Mouse (Mus musculus): ENCODE results near the gene Olfr402.
"Not testable (repeated sequence)": the region's sequence is repeated elsewhere in the genome, so short reads cannot be mapped to it uniquely, and the experiment has no call there.

The Olfr402 gene

GRCm38 (mm10) chr11:74153229-74153628 is at the start of gene Olfr402:
TSS of gene Olfr402 (plus strand) at chr11:74153529.
- no peak within 1 kb of the TSS for H3K4me3 ChIP-seq (replicated peaks; ENCODE audit: low read length)
- peaks cover 62% of the 10 kb centered on the region for H3K9me3 ChIP-seq (ENCODE audit: low read length)
- TF ChIP-seq POU5F1 (IDR thresholded peaks at IDR 0.05; ENCODE audit: borderline replicate concordance, low read length) (no peak), CTCF (conservative IDR thresholded peaks at IDR 0.05; ENCODE audit: low read length) (no peak), NANOG (IDR thresholded peaks at IDR 0.05; ENCODE audit: borderline replicate concordance, low read length) (no peak)
- H3K36me3 ChIP-seq (ENCODE audit: insufficient read depth, low read length): no peaks in the 10 kb centered on the region
- no peaks in the 10 kb centered on the region for H3K27me3 ChIP-seq (ENCODE audit: insufficient read depth, low read length)
- no peaks in the 10 kb centered on the region for H3K4me1 ChIP-seq (replicated peaks; ENCODE audit: low read depth, low read length)

- no peaks in the 10 kb centered on the region for H3K36me3 ChIP-seq (ENCODE audit: insufficient read depth, low read length)
- TF ChIP-seq NANOG (IDR thresholded peaks at IDR 0.05; ENCODE audit: borderline replicate concordance, low read length): no peak
- no peak for TF ChIP-seq POU5F1 (IDR thresholded peaks at IDR 0.05; ENCODE audit: borderline replicate concordance, low read length)
- TF ChIP-seq CTCF (conservative IDR thresholded peaks at IDR 0.05; ENCODE audit: low read length): no peak
Observed at GRCm38 (mm10) chr11:74105066-74105465, 48.3 kb upstream of the Olfr402 start.

GRCm38 (mm10) chr11:74113412-74113811 is 39.9 kb upstream of the Olfr402 start, which contains the start of gene Olfr401:
TSS of gene Olfr401 (plus strand) at chr11:74113712.
- Histone ChIP-seq H3K36me3 (ENCODE audit: insufficient read depth, low read length) (no peaks in the 10 kb centered on the region), H3K4me3 (replicated peaks; ENCODE audit: low read length) (no peak within 1 kb of the TSS), H3K27me3 (ENCODE audit: insufficient read depth, low read length) (no peaks in the 10 kb centered on the region), H3K4me1 (replicated peaks; ENCODE audit: low read depth, low read length) (no peaks in the 10 kb centered on the region), H3K9me3 (ENCODE audit: low read length) (peaks cover 84% of the 10 kb centered on the region)
- TF ChIP-seq POU5F1 (IDR thresholded peaks at IDR 0.05; ENCODE audit: borderline replicate concordance, low read length): no peak
- no peak for TF ChIP-seq NANOG (IDR thresholded peaks at IDR 0.05; ENCODE audit: borderline replicate concordance, low read length)
- TF ChIP-seq CTCF (conservative IDR thresholded peaks at IDR 0.05; ENCODE audit: low read length): no peak

More at GRCm38 (mm10) chr11:74105066-74105465, 48.3 kb upstream of the Olfr402 start:
- no peaks in the 10 kb centered on the region for H3K4me1 ChIP-seq (replicated peaks; ENCODE audit: low read depth, low read length)
- peaks cover 48% of the 10 kb centered on the region for H3K9me3 ChIP-seq (ENCODE audit: low read length)
- H3K4me3 ChIP-seq (replicated peaks; ENCODE audit: low read length): no peak overlapping the region
- H3K27me3 ChIP-seq (ENCODE audit: insufficient read depth, low read length): no peaks in the 10 kb centered on the region

- TF ChIP-seq NANOG (IDR thresholded peaks at IDR 0.05; ENCODE audit: borderline replicate concordance, low read length): peak; percentile 12; the same call in 1 of the 2 replicates
- H3K27me3 ChIP-seq (ENCODE audit: insufficient read depth, low read length); H3K36me3 ChIP-seq (ENCODE audit: insufficient read depth, low read length); H3K4me1 ChIP-seq (replicated peaks; ENCODE audit: low read depth, low read length); H3K4me3 ChIP-seq (replicated peaks; ENCODE audit: low read length): not testable (repeated sequence)
- peaks cover 92% of the 10 kb centered on the region for H3K9me3 ChIP-seq (ENCODE audit: low read length)
Observed at GRCm38 (mm10) chr11:74140001-74140400, 13.3 kb upstream of the Olfr402 start.

GRCm38 (mm10) chr11:74145866-74146265 is 7.5 kb upstream of the Olfr402 start:
- Histone ChIP-seq H3K36me3 (ENCODE audit: insufficient read depth, low read length) (no peaks in the 10 kb centered on the region), H3K4me1 (replicated peaks; ENCODE audit: low read depth, low read length) (no peaks in the 10 kb centered on the region), H3K4me3 (replicated peaks; ENCODE audit: low read length) (no peak overlapping the region), H3K27me3 (ENCODE audit: insufficient read depth, low read length) (no peaks in the 10 kb centered on the region), H3K9me3 (ENCODE audit: low read length) (peaks cover 97% of the 10 kb centered on the region)
- no peak for TF ChIP-seq POU5F1 (IDR thresholded peaks at IDR 0.05; ENCODE audit: borderline replicate concordance, low read length)
- no peak for TF ChIP-seq NANOG (IDR thresholded peaks at IDR 0.05; ENCODE audit: borderline replicate concordance, low read length)
- TF ChIP-seq CTCF (conservative IDR thresholded peaks at IDR 0.05; ENCODE audit: low read length): no peak

- H3K36me3 ChIP-seq (ENCODE audit: insufficient read depth, low read length): no peaks in the 10 kb centered on the region
- no peaks in the 10 kb centered on the region for H3K27me3 ChIP-seq (ENCODE audit: insufficient read depth, low read length)
- no peak for TF ChIP-seq NANOG (IDR thresholded peaks at IDR 0.05; ENCODE audit: borderline replicate concordance, low read length)
- TF ChIP-seq CTCF (conservative IDR thresholded peaks at IDR 0.05; ENCODE audit: low read length): no peak
- no peak for TF ChIP-seq POU5F1 (IDR thresholded peaks at IDR 0.05; ENCODE audit: borderline replicate concordance, low read length)
- no peak overlapping the region for H3K4me3 ChIP-seq (replicated peaks; ENCODE audit: low read length)
- H3K4me1 ChIP-seq (replicated peaks; ENCODE audit: low read depth, low read length): no peaks in the 10 kb centered on the region
- H3K9me3 ChIP-seq (ENCODE audit: low read length): peaks cover 51% of the 10 kb centered on the region
Observed at GRCm38 (mm10) chr11:74168771-74169170, 15.4 kb downstream of the Olfr402 start.

GRCm38 (mm10) chr11:74183168-74183567 is 29.8 kb downstream of the Olfr402 start:
- H3K9me3 ChIP-seq (ENCODE audit: low read length): peaks cover 52% of the 10 kb centered on the region
- TF ChIP-seq NANOG (IDR thresholded peaks at IDR 0.05; ENCODE audit: borderline replicate concordance, low read length): no peak
- TF ChIP-seq POU5F1 (IDR thresholded peaks at IDR 0.05; ENCODE audit: borderline replicate concordance, low read length): no peak
- no peaks in the 10 kb centered on the region for H3K36me3 ChIP-seq (ENCODE audit: insufficient read depth, low read length)
- H3K27me3 ChIP-seq (ENCODE audit: insufficient read depth, low read length): no peaks in the 10 kb centered on the region
- H3K4me3 ChIP-seq (replicated peaks; ENCODE audit: low read length): no peak overlapping the region
- H3K4me1 ChIP-seq (replicated peaks; ENCODE audit: low read depth, low read length): no peaks in the 10 kb centered on the region

GRCm38 (mm10) chr11:74183745-74184144 is 30.4 kb downstream of the Olfr402 start:
- H3K9me3 ChIP-seq (ENCODE audit: low read length): peaks cover 51% of the 10 kb centered on the region

GRCm38 (mm10) chr11:74185949-74186348 is 32.6 kb downstream of the Olfr402 start, which contains the start of gene Olfr403:
TSS of gene Olfr403 (plus strand) at chr11:74186249.
- TF ChIP-seq CTCF (conservative IDR thresholded peaks at IDR 0.05; ENCODE audit: low read length): no peak
- TF ChIP-seq POU5F1 (IDR thresholded peaks at IDR 0.05; ENCODE audit: borderline replicate concordance, low read length): no peak
- TF ChIP-seq NANOG (IDR thresholded peaks at IDR 0.05; ENCODE audit: borderline replicate concordance, low read length): no peak
- H3K9me3 ChIP-seq (ENCODE audit: low read length): peaks cover 49% of the 10 kb centered on the region
- no peak within 1 kb of the TSS for H3K4me3 ChIP-seq (replicated peaks; ENCODE audit: low read length)
- no peaks in the 10 kb centered on the region for H3K27me3 ChIP-seq (ENCODE audit: insufficient read depth, low read length)
- H3K4me1 ChIP-seq (replicated peaks; ENCODE audit: low read depth, low read length): no peaks in the 10 kb centered on the region
- H3K36me3 ChIP-seq (ENCODE audit: insufficient read depth, low read length): no peaks in the 10 kb centered on the region

More at GRCm38 (mm10) chr11:74183745-74184144, 30.4 kb downstream of the Olfr402 start:
- no peak for TF ChIP-seq CTCF (conservative IDR thresholded peaks at IDR 0.05; ENCODE audit: low read length)
- no peak for TF ChIP-seq NANOG (IDR thresholded peaks at IDR 0.05; ENCODE audit: borderline replicate concordance, low read length)
- no peak for TF ChIP-seq POU5F1 (IDR thresholded peaks at IDR 0.05; ENCODE audit: borderline replicate concordance, low read length)
- no peak overlapping the region for H3K4me3 ChIP-seq (replicated peaks; ENCODE audit: low read length)
- H3K27me3 ChIP-seq (ENCODE audit: insufficient read depth, low read length): no peaks in the 10 kb centered on the region
- no peaks in the 10 kb centered on the region for H3K36me3 ChIP-seq (ENCODE audit: insufficient read depth, low read length)
- H3K4me1 ChIP-seq (replicated peaks; ENCODE audit: low read depth, low read length): no peaks in the 10 kb centered on the region
